Mouse (Mus musculus): ENCODE data around the gene Myrf.

The Myrf gene

GRCm38 (mm10) chr19:10240654-10241305, at the start of gene Myrf:
Gene Myrf, minus strand, starts transcription at chr19:10240748.
- DNase-seq, result peak; percentile 69 to 90

DNA sequence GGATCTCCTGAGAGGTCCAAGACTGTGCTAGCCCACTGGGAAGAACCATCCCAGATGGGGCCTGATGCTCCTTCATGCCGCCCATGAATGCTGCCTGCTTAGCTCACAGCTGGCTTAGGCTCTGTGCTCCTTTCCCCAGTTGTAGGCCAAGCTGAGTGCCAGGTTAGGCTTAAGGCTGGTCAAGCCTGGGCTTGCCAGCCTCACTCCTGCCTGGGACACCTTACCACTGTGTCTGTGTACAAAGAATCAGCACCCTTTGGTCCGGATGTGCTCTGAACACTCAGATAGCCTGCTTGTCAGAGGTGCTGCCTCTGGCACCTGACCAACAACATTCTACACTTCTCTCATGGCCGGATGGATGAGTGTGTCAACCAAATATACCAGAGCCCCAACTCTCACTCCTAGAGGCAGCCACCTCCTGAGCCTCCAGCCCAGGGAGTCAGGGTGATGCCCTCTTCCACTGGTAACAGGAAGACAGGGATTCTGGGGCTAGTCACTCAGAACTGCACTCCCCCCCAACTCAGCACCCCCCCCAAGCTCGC, 49.1 kb upstream of the Myrf start:
- no peak for DNase-seq

DNA sequence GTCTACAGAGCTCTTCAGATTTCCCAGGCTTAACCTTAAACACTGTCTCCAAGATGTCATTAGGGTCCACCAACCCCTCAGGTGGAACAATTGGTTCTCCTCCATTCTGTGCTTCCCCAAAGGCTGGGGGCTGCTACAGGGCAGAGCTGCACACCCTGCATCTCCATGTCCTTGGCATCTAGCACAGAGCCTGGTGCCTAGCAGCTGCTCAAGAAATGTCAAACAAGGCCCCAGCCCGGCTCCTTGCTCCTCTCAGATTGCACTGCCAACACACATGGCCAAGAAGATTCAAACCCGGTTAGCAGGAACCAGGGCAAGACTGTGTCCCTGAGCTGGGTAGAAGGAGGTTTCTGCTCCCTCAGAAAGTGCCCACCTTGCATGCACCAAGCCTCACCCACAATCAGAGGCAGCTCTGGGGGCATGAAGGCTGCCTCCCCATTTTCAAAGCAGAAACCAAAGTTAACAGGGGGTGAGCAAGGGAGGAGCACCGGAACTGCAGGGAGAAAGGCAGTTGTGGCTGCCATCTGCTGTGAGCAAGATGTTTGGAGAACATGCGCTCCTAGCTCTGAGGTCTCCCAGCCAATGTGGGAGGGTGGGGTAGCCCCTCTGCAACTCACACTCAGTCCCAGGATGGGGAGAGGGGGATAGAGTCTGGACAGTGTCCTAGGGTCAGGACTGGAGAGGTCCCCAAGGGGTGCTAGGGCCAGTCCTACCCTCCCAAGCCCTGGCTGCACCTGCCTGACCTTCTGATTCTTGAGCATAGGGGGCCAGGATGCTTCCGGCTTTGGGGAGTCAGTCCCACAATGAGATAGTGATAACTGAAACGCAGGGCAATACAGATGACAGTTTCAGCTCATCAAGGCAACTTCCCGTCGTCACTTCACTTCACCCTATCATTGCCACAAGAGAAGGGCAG, 47.8 kb upstream of the Myrf start:
- no peak for DNase-seq

DNA sequence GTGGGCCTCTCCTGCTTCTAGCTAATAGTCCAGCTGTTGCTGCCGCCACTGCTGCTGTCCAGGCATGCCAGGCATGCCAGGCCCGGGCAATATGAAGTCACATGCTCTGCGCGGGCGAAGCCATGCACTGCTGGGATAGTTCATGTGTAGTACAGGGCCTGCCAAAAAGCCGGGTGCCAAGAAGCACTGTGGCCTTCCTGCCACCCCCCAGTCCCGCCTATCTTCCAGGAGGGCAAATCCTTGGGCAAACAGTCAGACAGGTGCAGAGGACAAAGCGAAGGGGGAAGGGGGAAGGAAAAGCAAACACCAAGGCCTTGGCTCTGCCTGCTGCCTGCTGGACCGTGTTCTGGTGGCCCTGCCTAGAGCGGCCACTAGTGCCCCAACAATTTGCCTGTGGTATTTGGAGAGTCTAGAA, 45.9 kb upstream of the Myrf start:
- DNase-seq, result no peak

DNA sequence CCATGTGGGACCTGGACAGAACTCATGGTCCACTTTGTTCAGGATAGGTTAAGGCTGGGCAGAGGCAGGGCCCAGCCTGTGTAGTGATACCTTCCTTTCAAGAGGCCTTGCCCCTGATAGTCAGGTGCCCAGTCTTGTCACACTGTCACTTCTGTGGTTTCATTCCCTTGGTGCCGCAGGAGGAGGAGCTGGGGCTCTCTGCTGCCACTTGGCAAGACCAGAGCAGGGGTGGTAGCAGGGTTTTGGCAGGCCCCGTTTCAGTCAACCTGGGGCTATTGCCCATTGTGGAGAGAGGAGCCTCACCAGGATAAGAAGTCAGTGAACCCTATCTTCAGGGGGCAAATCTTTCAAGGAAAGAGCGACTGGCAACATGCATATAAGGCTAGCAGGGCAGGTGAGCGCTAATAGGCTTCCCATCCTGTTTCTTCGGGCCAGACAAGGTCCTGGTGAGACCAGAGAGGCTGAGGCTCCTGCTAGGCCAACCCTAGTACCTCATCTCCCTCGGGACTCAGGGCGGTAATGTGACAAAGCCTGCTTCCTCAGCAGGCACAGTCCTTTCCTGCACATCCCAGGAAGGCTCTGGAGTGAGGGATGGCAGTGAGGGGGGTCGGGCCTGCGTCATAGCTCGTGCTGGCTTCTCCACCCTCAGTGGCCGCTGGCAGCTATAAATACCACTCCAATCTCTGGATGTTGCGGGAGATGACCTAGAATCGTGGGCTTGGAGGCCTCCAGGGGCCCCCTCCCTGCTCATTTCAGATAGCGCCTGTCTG, 40.4 kb upstream of the Myrf start:
- DNase-seq, result peak; percentile 27 to 35

DNA sequence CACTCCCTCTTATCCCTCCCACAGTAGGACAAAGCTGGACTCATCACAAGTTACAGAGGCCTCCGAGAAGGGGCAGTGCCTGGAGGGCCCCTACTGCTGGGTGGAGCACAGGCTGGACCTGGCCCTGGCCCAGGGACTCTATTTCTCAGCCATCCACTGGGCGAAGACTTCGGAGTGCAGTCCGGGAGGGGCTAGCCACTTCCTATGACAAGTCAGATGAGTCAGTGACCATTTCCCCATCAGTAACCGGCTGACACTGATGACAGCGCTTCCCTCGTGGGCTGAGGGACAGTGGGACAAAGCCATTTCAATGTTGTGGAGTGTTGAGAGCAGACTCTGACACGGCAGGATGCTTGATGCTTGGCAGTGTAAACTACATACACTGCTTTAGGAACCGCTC, 39.1 kb upstream of the Myrf start:
- no peak for DNase-seq

DNA sequence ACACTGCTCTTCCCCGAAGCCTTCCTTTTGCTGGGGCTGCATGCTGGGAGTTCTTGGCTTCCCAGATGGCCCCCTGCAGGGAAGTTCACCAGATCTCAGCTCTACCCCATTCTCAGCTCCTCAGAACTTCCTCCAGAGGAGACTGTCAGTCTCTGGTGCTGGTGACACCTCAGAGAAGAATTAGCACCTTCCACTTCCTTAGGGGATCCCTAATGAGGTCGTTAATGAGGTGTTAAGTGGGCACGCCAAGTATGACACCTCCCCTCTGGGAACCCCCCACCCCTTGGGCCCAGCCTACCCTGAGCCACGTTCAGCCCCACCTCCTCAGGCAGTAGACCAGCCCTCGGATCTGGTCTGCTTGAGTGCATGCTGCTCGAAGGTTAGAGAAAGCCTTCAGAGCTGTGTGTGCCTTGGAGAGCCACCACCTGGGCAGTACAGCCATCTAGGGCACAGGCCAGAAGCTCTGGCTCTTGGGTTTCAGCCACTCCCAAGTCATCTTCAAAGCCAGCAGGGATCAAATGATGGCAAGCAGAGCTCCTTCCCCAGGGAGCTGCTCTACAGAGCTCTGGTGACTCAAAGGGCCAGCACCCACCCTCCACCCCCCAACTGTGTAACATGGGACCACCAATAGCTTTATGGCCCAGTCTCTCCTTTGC, 38.2 kb upstream of the Myrf start:
- no peak for DNase-seq

GRCm38 (mm10) chr19:10277759-10278158, 37.2 kb upstream of the Myrf start:
- peak; percentile 87 to 90 for DNase-seq

DNA sequence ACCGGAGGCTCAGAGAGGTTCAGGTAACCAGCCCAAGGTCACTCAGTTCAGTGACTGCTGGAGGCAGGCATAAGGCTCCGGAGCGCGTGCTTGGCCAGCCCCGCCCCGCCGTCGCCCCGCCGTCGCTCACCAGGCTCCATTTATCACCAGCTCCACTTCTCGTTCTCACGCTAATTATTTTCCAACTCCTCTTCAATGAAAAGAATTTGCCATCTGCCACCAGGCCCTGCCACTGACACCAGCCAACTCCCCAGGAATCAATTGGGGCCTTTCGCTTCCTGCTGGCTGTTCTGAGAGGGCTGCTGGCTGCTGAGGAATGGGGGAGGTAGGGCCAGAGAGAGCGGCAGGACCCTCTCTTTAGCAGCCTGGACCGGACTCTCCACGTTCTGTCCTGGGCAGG, 36.8 kb upstream of the Myrf start:
- peak; percentile 49 to 68 for DNase-seq

DNA sequence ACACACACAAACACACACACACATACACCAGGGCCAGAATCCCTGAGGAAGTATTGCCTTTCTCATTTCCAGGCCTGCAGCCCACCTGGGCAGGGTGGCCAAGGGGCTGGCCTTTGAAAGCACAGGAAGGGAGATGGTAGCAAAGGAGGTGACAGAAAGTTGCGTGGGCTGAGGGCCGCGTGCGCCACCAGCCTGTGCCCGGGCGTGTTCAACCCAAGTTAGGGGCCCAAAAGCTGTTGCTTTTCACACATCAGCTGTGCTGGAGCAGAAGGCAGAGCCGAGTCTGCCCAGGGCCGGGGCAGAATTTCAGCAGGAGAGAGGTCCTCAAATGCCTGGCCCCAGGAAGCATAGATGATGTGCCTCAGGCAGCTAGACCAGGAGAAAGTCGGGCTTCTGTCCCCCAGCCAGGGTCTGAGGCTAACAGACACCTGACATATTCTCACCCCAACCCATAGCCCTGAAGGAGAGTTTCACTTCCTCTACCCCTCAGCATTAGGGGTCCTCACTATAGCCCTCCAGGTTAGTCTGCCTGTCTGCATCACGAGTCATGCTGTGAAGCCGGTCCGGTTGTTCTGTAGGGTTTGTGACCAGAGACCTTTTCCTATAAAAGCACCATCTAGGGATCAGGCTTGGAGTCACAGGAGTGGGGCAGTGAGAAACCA, 36.1 kb upstream of the Myrf start:
- DNase-seq, result peak in 1 of 2 experiments; percentile 26

DNA sequence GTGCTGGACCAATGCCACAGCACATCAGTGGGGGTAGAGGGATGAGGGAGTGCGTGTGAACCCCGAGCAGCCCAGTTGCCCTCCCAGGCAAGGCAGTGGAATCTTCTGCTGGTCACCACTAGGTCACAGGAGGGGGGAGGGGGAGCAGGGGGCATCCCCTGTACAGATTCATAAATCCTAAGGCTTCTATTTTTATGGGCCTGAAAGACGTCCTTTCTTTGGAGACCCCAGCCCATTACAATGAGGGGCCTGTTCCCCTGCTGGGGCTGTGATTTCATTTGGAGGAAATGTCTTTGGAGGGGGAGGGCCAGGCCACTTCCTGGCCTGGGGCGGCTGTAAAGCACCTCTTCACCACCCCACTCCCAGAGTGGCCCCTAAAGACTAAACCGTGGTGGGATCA, 33.5 kb upstream of the Myrf start:
- DNase-seq, result no peak

GRCm38 (mm10) chr19:10272746-10273145, 32.2 kb upstream of the Myrf start:
- DNase-seq, result peak in 1 of 2 experiments; percentile 35

GRCm38 (mm10) chr19:10271592-10271991, 31.0 kb upstream of the Myrf start:
- DNase-seq, result no peak

DNA sequence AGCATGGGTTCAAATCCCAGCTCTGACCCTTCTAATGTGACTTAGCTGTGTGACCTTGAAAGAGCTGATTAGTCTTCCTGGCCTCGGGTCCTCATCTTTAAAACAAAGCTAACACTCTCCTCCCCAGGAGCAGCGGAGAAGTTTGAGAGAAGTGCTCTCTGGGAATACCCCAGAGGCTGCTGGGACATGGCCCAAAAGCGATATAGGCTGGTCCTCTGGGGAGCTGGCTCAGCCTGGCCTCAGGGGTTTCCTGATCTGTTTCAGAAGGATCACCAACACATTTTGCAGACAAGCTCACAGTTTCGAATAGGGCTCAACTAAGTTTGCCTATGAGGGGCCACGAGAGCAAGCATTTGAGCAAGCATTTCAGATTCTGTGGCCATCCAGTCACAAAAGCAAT, 29.8 kb upstream of the Myrf start:
- no peak for DNase-seq

DNA sequence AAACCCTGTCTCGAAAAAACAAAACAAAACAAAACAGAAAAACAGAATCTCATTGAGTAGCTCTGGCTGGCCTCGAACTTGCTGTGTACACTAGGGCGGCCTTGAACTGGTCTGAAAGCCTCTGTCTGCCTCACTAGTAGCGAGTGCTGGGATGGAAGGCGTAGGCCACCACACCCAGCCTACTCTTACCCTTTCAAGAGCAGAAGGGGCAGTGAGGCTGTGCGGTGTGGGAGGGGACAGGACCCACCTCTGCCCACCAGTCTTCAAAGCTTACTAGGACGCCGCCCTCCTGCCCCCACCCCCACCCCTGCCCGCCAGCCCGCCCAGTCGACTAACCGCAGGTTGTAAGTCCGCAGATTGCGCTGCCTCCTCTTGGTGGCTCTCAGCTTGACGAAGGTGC, 28.3 kb upstream of the Myrf start:
- no peak for DNase-seq

DNA sequence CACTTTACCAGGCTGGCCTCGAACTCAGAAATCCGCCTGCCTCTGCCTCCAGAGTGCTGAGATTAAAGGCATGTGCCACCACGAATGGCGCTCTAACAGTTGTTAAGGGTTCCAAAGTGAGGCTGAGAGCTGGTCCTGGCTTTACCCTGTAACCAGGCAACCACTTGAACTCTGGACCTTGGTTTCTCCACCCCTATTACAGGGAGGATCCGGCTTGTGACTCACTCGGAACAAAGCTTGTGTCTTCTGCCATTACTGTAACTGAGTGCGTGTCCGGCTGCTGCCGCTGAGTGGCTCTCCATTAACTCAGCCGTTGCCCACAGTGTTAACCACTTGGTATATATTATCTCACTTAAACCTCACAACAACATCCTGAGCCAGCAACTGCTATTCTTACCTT, 27.4 kb upstream of the Myrf start:
- peak; percentile 72 to 80 for DNase-seq

GRCm38 (mm10) chr19:10267057-10267456, 26.5 kb upstream of the Myrf start:
- peak; percentile 29 to 33 for DNase-seq

DNA sequence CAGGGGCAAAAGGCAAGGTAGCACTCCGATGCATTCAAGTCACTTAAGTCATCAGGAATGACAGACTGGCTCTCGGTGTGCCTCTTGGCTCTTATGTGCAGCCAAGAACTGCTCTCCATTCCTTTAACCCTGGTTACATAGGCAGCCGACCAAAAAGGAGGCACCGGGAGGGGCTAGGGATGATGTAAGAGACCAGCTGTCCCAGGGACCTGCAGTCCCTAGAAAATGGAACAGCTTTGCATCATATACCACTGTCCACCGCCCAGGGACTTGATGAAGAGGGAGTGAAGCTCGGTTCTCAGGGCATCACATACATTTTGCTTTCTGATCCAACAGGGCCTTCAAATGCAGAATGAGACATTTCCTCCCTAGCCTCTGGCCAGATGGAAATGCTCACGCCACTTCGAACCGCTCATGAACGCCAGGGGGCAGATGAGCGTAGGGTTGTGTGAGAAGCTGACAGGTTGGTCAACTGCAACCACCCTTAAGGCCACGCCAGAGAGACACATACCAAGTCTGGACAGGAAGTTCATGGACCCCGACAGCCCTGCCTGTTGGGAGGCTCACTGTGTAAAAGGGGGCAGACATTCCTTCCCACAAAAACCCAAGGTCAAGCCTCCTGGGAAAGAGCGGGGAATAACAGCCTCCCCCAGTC, 25.8 kb upstream of the Myrf start:
- DNase-seq, result peak; percentile 86 to 94

DNA sequence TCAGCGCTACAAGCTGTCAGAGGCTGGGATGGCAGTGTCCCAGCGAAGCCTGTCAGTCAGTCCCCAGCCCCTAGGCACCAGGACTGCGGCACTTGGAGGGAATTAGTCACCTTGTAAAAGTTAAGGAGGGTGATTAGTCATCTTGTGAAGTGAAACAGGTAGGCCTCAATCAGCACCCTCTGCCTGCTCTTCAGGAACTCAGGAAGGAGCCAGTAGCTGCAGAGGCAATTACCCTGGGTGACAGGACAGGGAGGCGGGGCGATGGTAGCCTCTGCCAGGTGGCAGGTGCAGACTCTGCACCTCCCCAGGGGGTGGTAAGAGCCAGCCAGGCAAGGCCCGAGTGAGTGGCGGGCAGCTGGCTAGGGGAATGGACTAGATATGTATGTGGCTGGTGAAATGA, 20.8 kb upstream of the Myrf start:
- no peak for DNase-seq

DNA sequence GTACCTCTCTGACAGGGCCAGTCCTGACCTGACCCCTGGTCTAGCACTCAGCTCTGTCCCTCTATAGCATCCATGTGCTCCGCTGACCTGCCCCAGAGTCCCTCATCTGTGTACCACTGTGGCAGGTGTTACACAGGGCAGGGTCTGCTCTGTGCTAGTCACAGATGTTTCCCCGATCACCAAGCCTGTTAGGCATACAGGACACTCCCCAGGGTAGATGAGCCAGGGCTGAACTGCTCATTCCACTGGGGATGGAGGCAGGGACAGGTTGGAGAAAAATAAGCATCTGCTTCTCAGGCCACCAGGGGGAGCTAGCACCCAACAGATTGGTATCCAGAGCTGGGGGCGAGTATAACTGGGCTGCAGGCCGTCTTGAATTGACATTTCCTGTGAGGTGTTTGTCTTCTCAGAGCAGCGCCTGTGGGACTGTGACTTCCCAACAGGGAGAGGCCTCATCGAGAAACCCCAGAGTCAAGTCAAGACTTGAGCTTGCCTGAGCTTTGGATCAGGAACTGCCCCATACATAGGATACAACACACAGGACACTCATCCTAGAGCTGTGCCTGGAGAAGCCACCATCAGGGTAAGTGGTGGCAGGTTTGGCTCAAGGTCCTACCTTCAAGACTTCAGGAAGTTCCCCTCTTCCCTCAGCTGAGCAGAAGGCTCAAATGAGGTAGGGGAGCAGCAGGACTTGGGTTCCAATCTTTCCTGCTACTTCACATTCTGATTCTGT, 17.9 kb upstream of the Myrf start:
- DNase-seq, result peak; percentile 68 to 91

DNA sequence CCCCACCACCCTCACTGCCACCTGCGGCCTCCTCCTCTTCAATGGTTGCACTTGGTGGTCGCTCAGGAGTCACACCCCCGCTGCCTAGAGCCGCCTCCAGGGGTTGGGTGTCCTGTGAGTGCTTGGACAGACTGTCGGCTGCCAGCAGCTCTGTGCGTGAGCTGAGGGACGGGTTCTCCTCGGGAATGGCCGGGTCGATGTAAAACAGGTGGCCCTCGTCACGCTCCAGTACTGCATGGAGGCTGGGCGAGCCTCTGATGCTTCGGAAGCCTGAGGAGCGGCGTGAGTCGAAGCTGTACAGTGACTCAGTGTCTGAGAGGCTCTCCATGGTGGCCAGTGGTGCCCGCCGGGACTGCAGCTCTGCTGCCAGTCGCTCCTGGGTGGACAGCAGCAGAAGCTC, 7.6 kb upstream of the Myrf start:
- DNase-seq, result no peak

All from kidney, postnatal 36 days (tissue).